Mouse (Mus musculus): ENCODE results near the gene Inhbc. TPM values are rescaled to one million over a fixed set of nuclear protein-coding genes. Genes with fewer than 3 reads are reported as not detected.

Inhbc gene
- total RNA-seq, 2 experiments from 2014 or later, result not detected

DNA sequence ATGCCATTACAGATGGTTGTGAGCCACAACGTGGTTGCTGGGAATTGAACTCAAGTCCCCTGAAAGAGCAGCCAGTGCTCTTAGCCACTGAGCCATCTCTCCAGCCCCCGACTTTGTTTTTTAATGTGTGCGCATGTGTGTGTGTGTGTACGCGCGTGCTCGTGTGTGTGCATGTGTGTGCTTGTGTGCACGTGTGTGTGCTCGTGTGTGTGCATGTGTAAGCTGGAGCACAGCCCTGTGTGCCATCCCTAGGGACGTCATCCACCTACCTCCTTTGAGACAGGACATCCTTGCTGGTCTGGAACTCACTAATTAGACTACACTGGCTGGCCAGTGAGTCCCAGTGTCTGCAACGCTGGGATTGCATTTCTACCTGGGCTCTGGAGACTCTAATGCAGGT lies 17.5 kb downstream of the Inhbc start:
- intact Hi-C loops (cut with DNase I), result loop anchor here (5.0 kb wide), 1 partner anchor 85 kb away; no protein-coding TSS in a partner anchor
- DNase-seq, result no peak

GRCm38 (mm10) chr10:127352187-127352586 lies 18.0 kb downstream of the Inhbc start:
- intact Hi-C loops (cut with DNase I), result loop anchor here (5.0 kb wide), 1 partner anchor 85 kb away; no protein-coding TSS in a partner anchor
- DNase-seq, result no peak

DNA sequence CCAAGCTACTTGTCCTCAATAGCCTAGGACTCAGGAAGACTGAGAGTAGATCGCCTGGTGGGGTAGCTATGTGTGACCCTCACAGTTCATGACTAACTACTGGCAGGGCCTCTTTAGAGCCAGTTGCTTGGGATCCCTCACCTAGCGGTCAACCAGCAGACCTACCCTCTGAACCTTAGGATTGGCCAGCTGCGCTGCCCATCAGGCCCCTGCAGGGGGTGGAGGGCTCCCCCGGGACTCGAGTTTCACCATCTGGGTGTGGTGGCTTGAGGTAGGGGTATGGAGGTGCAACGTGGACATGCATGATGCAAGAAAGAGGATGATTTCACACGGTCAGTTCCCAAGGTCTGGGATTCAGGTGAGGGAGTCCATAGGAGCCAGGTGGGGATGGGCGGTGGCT lies 18.5 kb downstream of the Inhbc start:
- intact Hi-C loops (cut with DNase I), result loop anchor here (5.0 kb wide), 1 partner anchor 86 kb away; no protein-coding TSS in a partner anchor
- no peak for DNase-seq

- intact Hi-C loops (cut with DNase I), result loop anchor here (5.0 kb wide), 1 partner anchor 86 kb away; no protein-coding TSS in a partner anchor
- no peak for DNase-seq
These were observed 19.0 kb downstream of the Inhbc start for GRCm38 (mm10) chr10:127351285-127351595.

- DNase-seq, result peak; percentile 80 to 81
- intact Hi-C loops (cut with DNase I), result loop anchor here (5.0 kb wide), 1 partner anchor 87 kb away; no protein-coding TSS in a partner anchor
These were observed 19.5 kb downstream of the Inhbc start for GRCm38 (mm10) chr10:127350594-127351284.

- DNase-seq, result no peak
- intact Hi-C loops (cut with DNase I), result loop anchor here (5.0 kb wide), 1 partner anchor 87 kb away; no protein-coding TSS in a partner anchor
These were observed 20.4 kb downstream of the Inhbc start for GRCm38 (mm10) chr10:127349810-127350209.

DNA sequence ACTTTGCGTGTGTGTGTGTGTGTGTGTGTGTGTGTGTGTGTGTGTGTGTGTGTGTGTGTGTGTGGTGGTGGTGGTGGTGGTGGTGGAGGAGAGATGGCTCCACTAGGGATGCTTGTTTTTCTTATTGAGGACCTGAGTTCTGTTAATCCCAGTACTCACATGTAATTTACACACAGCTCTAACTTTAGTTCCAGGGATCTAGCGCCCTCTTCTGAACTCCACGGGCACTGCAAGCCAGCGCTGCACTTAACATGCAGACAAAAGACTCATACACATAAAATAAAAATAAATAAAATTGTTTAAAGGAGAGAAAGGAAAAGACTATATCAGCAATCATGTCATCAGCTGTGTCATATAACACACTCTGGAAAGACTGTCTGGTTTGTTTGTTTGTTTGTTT lies 21.3 kb downstream of the Inhbc start:
- intact Hi-C loops (cut with DNase I), result no loop called here
- no peak for DNase-seq

- intact Hi-C loops (cut with DNase I), result loop anchor here (1.0 kb wide), 1 partner anchor 52 kb away; no protein-coding TSS in a partner anchor
These were observed 24.1 kb downstream of the Inhbc start for GRCm38 (mm10) chr10:127346173-127346572.

GRCm38 (mm10) chr10:127343029-127343428 lies 27.2 kb downstream of the Inhbc start:
- intact Hi-C loops (cut with DNase I), result no loop called here
- no peak for DNase-seq

More at GRCm38 (mm10) chr10:127346173-127346572, 24.1 kb downstream of the Inhbc start:
- DNase-seq, result no peak

GRCm38 (mm10) chr10:127341891-127342639 lies 28.2 kb downstream of the Inhbc start, which contains the start of gene Gli1:
Gli1 (minus strand) TSS chr10:127341974.
- intact Hi-C loops (cut with DNase I), result no loop called here
- DNase-seq, result peak; percentile 89 to 95

- no peak for DNase-seq
- intact Hi-C loops (cut with DNase I), result no loop called here
These were observed 28.9 kb downstream of the Inhbc start for GRCm38 (mm10) chr10:127341360-127341690.

DNA sequence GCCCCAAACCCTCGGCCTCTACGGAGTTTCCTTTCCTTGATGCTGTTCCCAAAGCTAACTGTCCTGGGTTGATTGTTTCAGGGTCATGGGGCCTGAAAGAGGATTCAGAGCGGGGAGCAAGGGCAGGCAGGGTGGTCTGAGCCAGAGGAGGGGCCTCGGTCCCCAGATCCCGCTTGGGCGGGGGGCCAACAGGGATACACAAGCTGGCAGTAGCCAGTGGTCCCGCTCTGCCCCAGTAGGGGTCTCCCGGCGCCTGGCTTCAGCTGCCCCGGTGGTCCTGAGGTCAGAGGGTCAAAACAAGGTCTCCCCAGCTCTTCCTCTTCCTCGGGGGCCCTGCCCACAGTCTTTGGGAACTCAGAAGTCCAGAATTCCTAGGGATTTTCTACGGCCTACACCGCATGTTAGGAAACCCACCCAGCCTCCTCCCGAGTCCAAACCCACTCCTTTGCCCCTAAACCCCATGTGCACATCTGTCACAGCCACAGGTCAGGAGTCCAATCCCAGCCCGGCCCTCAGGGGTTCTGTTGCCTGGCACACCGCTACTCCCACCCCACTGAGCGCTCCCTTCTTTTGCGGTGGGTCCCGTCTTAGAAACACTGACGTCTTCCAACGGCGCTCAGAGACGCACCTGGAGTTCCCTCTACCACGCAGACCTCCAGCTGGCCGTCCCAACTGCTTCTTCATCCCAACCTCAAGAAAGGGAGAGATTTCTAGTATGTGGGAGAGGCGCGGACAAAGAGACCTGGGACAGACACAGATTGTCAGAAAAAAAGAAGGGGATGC lies 29.5 kb downstream of the Inhbc start:
- no peak for DNase-seq
- intact Hi-C loops (cut with DNase I), result no loop called here

- peak; percentile 66 to 69 for DNase-seq
- intact Hi-C loops (cut with DNase I), result no loop called here
These were observed 30.3 kb downstream of the Inhbc start for GRCm38 (mm10) chr10:127339683-127340576.

DNA sequence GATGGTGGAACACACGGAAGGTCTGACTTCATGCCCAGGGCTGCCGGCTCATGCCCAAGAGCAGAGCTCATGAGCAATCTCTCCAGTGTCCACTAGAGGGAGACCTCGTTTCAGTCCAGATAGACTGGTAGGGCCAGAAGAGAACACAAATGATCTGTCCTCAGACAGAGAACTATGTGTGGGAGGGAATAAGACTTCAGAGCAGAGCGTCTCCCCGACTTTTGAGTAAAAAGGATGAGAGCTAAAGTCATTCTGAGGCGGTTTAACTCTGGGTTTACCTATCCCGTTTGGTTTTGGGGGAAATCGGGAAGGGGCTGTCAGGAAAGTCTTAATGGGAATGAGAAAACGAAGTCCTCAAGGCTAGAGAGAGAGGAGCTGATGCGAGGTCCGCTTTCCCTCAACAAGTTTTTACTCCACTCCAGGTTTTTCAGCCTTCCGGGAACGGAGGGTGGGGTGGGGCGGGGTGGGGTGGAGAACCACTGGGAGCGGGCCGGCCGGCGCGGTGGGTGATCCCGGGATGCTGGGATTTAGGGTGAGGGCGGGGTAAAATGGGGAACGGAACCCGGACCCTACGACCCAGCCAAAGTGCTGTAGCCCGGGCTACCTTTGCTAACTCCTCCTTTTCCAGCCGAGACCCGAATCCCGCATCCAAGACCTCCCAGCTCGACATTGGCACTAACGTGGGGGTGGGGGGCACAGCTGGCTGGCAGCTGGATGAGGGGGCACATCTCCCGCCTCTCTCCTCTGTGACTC lies 31.1 kb downstream of the Inhbc start:
- intact Hi-C loops (cut with DNase I), result no loop called here
- peak; percentile 93 for DNase-seq

DNA sequence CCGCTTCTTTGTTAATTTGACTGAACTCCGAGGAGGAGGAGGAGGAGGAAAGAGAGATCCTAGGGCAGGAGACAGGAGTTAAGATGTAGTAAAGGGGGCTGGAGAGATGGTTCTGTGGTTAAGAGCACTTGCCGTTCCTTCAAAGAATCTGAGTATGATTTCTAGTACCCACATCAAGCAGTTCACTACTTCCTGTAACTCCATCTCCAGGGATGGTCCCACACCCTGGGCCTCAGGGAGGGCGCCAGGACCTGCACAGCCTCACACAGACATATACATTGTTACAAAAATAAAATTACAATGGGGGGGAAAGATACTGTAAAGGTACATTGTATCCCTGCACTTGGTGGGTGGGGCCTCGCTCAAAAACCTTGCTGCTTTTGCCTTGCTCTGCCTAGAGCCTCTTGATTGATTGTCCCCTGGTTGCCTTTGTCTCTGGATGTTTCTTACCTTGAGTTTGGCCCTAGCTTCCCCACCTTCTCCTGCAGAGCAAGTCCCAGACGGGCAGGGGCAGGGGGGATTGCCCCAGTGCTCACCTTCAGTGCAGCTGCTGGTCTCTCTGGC lies 32.6 kb downstream of the Inhbc start:
- intact Hi-C loops (cut with DNase I), result no loop called here

GRCm38 (mm10) chr10:127336952-127337351 lies 33.3 kb downstream of the Inhbc start:
- intact Hi-C loops (cut with DNase I), result no loop called here
- no peak for DNase-seq

More for the DNA sequence above, 32.6 kb downstream of the Inhbc start:
- no peak for DNase-seq

DNA sequence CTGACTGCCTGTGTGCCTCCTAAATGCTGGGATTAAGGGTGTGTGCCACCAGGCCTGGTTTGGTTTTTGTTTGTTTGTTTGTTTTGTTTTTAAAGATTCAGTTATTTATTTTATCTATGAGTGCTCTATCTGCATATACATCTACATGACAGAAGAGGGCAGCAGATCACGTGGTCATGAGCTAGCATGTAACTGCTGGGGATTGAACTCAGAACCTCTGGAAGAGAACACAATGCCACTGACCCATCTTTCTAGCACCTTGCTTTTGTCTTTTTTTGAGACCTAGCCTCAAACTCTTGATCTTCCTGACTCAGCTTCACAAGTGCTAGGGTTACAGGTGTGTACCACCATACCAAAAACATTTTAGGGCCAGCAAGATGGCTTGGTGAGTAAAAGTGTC lies 35.0 kb downstream of the Inhbc start:
- intact Hi-C loops (cut with DNase I), result no loop called here
- no peak for DNase-seq

DNA sequence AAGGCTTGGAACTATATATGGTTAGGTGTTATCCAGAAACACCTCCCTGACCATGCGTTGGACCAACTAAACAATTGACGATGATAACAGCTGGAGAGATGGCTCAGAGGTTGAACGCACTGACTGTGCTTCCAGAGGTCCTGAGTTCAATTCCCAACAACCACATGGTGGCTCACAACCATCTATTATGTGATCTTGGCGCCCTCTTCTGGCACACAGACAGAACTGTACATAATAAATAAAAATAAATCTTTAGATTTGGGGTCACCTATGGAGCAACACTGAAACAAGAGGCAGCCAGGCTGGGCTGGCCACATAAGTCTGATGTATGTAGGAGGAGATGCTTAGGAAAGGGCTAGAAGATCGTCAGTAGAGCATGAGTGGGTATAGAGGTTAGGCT lies 37.1 kb downstream of the Inhbc start:
- intact Hi-C loops (cut with DNase I), result no loop called here
- DNase-seq, result no peak
